Mouse (Mus musculus) forebrain, embryonic 12.5 days (tissue): ENCODE data around the gene Gldc. TPM values are rescaled to one million over a fixed set of nuclear protein-coding genes. Genes with fewer than 3 reads are reported as not detected.

Experiments
- ATAC-seq: fragments of 200-750 bp; cut with Nextera tagmentation; 2 replicates; pipeline ENCODE4 v1.8.0; 2017; ENCODE audit warnings: moderate TSS enrichment; ENCODE audit not compliant: low FRiP score
- H3K27ac ChIP-seq: fragments of 300-500 bp; sonication (generic); 2 replicates; pipeline ENCODE4 v1.5.1; 2016; ENCODE audit warnings: mild to moderate bottlenecking
- H3K27me3 ChIP-seq: fragments of 300-500 bp; sonication (generic); 2 replicates; pipeline ENCODE4 v1.6.1; 2016; ENCODE audit warnings: mild to moderate bottlenecking
- H3K36me3 ChIP-seq: fragments of 300-500 bp; sonication (generic); replicated peaks from 2 replicates; pipeline ENCODE4 v1.6.1; 2016; ENCODE audit warnings: mild to moderate bottlenecking
- H3K4me1 ChIP-seq: fragments of 300-500 bp; sonication (generic); 2 replicates; pipeline ENCODE4 v1.6.1; 2016
- H3K4me2 ChIP-seq: fragments of 300-500 bp; sonication (generic); 2 replicates; pipeline ENCODE4 v1.6.1; 2016; ENCODE audit warnings: mild to moderate bottlenecking, moderate library complexity
- H3K4me3 ChIP-seq: fragments of 300-500 bp; sonication (generic); replicated peaks from 2 replicates; pipeline ENCODE4 v1.5.1; 2016; ENCODE audit warnings: mild to moderate bottlenecking
- H3K9ac ChIP-seq: fragments of 300-500 bp; sonication (generic); 2 replicates; pipeline ENCODE4 v1.6.1; 2016; ENCODE audit warnings: mild to moderate bottlenecking
- H3K9me3 ChIP-seq: fragments of 300-500 bp; sonication (generic); 2 replicates; pipeline ENCODE4 v1.6.1; 2016
- WGBS: fragments of 180-500 bp; shearing (Covaris S2); methylation state at CpG from one replicate; pipeline ENCODE4 v1.1.7; 2016; 5-methylcytosine and 5-hydroxymethylcytosine counted together
- polyA plus RNA-seq: library from polyadenylated mRNA; unstranded; fragments of >200 nt; fragmentation: Nextera tagmentation; extraction: Ambion mirVana; gene quantifications from 2 replicates; pipeline ENCODE4 v1.2.1, GENCODE M21; 2016

The Gldc gene
- polyA plus RNA-seq, 1 experiment from 2014 or later = 44.9 TPM

DNA sequence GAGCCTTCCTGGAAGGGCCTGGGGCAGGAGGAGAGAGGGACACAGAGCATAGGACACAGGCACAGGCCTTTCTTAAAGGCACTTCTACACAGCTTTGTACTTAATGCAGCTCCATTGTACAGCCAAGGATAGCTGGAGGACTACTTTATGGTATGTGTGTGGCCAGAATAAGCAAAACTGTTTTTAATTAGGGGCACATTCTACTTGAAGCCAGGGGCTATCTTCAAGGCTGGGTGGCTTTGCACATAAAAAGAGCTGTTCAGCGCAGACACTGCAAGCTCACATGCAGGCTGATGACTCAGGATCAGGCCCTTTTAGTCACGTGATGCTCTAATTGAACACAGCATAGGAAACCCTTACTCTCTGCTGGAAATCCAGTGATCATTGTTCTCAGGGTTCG, 79.0 kb downstream of the Gldc start:
- peak overlapping the region; percentile 51; the same call in 1 of the 2 replicates for H3K27ac ChIP-seq
- peaks cover 95% of the 10 kb centered on the region for H3K36me3 ChIP-seq
- H3K4me1 ChIP-seq = peaks cover 9% of the 10 kb centered on the region
- no peak overlapping the region for H3K9ac ChIP-seq
- H3K9me3 ChIP-seq = peaks cover 5% of the 10 kb centered on the region; the same call in 1 of the 2 replicates
- no peak overlapping the region for H3K4me2 ChIP-seq
- WGBS = 24% methylated on average over 3 of the region's 3 CpGs
- H3K4me3 ChIP-seq = no peak overlapping the region
- ATAC-seq = peak; percentile 80
- no peaks in the 10 kb centered on the region for H3K27me3 ChIP-seq

DNA sequence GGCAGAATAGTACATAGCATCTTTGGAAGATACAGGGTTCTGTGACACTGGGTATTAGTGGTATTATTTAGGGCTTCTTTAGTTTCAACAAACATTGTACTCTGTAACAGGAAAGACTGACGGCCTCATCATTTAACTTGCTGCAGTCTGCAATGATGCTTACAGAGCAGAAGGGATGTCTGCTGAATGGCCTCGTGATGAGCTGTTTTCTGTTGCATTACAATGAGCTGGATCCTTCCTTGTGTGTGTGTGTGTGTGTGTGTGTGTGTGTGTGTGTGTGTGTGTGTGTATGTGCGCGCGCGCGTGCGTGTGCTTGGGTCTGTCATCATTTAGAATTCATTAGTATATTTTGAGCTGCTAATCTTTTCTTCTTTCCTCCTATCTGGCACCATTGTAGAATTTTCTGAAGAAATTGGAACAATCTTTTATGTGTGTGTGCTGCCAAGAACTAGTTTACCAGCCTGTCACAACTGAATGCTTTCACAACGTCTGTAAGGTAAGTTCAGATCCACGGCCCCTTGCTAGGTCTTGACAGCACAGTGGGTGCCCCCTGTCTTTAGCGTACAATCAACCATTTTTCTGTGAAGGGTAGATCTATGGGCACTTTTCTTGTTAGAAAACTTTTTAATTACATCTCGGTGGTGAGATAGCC, 83.5 kb downstream of the Gldc start:
- no peak for ATAC-seq
- no peak overlapping the region for H3K4me3 ChIP-seq
- no peak overlapping the region for H3K27ac ChIP-seq
- H3K9ac ChIP-seq = no peak overlapping the region
- H3K4me1 ChIP-seq = peaks cover 5% of the 10 kb centered on the region
- H3K4me2 ChIP-seq = no peak overlapping the region
- no peaks in the 10 kb centered on the region for H3K9me3 ChIP-seq
- 91% methylated on average over 12 of the region's 12 CpGs for WGBS
- H3K27me3 ChIP-seq = no peaks in the 10 kb centered on the region
- H3K36me3 ChIP-seq = peaks cover 89% of the 10 kb centered on the region

DNA sequence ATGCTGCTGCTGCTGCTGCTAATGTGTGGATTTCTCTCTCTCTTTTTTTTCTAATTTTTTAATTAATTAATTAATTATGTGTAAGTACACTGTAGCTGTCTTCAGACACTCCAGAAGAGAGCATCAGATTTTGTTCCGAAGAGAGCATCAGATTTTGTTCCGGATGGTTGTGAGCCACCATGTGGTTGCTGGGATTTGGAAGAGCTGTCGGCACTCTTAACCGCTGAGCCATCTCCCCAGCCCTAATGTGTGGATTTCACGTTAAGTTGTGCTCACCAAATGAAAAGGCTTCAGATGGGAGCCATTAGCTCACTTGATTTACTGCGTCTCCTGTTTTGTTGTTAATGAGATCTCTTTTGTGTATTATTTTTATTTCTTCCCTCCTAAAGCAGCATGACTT, 85.1 kb downstream of the Gldc start:
- WGBS = 82% methylated on average over 6 of the region's 6 CpGs
- no peak overlapping the region for H3K4me3 ChIP-seq
- H3K9me3 ChIP-seq = no peaks in the 10 kb centered on the region
- H3K36me3 ChIP-seq = peaks cover 88% of the 10 kb centered on the region
- no peak overlapping the region for H3K9ac ChIP-seq
- H3K27ac ChIP-seq = no peak overlapping the region
- H3K4me1 ChIP-seq = no peaks in the 10 kb centered on the region
- H3K27me3 ChIP-seq = no peaks in the 10 kb centered on the region
- H3K4me2 ChIP-seq = no peak overlapping the region
- no peak for ATAC-seq

DNA sequence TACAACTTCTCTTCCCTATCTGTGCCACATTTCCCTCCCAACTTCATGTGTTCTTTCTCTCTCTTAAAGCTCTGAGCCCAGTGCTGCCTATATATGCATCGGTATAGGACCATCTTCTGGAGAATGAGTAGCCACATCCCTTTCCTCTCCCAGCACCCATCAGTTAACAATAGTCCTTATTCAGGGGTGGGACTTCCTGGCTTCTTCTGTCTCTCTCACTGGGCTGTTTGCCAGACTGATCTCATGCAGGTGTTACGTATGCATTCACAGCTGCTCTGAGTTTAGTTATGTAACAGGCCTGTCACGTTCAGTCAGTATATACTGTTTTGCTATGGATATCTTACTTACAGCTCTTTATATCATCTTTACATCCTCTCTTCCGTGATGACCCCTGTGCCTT, 109.4 kb downstream of the Gldc start:
- Histone ChIP-seq H3K9ac (no peak overlapping the region), H3K4me3 (no peak overlapping the region), H3K27me3 (no peaks in the 10 kb centered on the region), H3K4me1 (no peaks in the 10 kb centered on the region), H3K27ac (no peak overlapping the region), H3K36me3 (no peaks in the 10 kb centered on the region), H3K9me3 (no peaks in the 10 kb centered on the region), H3K4me2 (no peak overlapping the region)
- WGBS = 82% methylated on average over 4 of the region's 4 CpGs
- no peak for ATAC-seq

DNA sequence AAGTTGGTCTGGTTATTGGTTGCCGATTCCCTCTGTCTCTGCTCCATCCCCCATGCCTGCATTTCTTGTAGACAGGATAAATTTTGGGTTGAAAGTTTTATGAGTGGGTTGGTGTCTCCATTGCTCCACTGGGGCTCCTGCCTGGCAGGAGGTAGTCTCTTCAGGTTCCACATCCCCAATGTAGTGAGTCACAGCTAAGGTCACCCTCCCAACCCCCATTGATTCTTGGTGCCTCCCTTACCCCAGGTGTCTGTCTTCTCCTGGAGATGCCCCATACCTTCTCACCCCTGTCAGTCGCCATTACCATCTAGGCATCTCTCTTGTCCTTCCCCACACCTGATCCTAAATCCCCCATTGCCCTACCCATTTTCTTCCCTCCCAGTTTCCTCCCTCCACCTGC, 121.0 kb downstream of the Gldc start:
- WGBS = 82% methylated on average over 2 of the region's 2 CpGs
- H3K4me1 ChIP-seq = peaks cover 3% of the 10 kb centered on the region; the same call in 1 of the 2 replicates
- H3K9me3 ChIP-seq = no peaks in the 10 kb centered on the region
- no peak overlapping the region for H3K4me2 ChIP-seq
- H3K27me3 ChIP-seq = no peaks in the 10 kb centered on the region
- ATAC-seq = no peak
- H3K36me3 ChIP-seq = peaks cover 12% of the 10 kb centered on the region; the same call in 1 of the 2 replicates
- H3K27ac ChIP-seq = no peak overlapping the region
- H3K4me3 ChIP-seq = no peak overlapping the region
- no peak overlapping the region for H3K9ac ChIP-seq

DNA sequence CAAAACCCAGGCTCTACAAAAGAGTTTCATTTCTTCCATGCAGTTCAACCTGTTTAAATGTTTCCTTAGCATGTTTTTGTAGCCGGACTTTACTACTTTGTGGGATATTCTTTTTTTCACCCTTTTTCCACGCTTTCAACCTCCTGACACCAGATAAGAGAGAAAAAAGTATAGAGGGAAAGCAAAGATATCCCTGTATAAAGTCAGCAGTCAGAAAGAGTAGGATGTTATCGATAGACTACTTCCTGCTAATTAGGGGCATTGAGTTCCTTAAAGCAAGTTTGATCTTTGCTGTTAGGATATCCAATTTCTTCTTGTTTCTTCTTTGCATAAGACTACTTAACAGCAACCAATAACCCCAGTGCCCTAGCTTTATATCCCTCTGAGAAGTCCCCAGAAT, 123.8 kb downstream of the Gldc start:
- Histone ChIP-seq H3K4me2 (no peak overlapping the region), H3K4me1 (peaks cover 3% of the 10 kb centered on the region; the same call in 1 of the 2 replicates), H3K9ac (no peak overlapping the region), H3K27me3 (no peaks in the 10 kb centered on the region), H3K36me3 (peaks cover 27% of the 10 kb centered on the region), H3K9me3 (no peaks in the 10 kb centered on the region), H3K27ac (no peak overlapping the region), H3K4me3 (no peak overlapping the region)
- WGBS = 93% methylated on average over 3 of the region's 3 CpGs
- no peak for ATAC-seq

DNA sequence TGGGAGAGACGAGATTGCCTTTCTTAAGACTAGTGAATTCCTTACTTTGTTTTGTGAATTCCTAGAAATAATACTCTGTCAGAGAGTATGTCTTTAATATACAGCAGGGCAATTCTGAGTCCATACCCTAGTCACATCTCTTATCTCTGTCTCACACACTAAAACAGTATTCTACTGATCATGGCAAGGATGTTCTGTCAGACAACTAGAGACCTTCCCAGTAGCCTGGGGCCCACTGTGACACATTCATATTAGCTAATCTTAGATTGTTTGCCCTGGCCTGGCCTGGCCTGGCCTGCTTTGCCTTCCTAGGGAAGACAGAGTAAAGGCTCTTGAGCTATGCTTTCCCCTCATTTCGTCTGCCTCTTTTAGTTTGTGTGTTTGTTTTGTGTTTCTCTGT, 124.6 kb downstream of the Gldc start:
- no peak for ATAC-seq
- no peaks in the 10 kb centered on the region for H3K9me3 ChIP-seq
- no peak overlapping the region for H3K27ac ChIP-seq
- no peak overlapping the region for H3K4me2 ChIP-seq
- no peak overlapping the region for H3K4me3 ChIP-seq
- H3K9ac ChIP-seq = no peak overlapping the region
- 78% methylated on average over 2 of the region's 2 CpGs for WGBS
- H3K4me1 ChIP-seq = peaks cover 3% of the 10 kb centered on the region; the same call in 1 of the 2 replicates
- peaks cover 30% of the 10 kb centered on the region for H3K36me3 ChIP-seq
- no peaks in the 10 kb centered on the region for H3K27me3 ChIP-seq

Other genes with a start within 250 kb of the Gldc start
- not detected in 2 replicates for gene Trpd52l3, start 171.6 kb downstream of the Gldc start, polyA plus RNA-seq
- 88.3 and 94.6 TPM in 2 replicates for gene Uhrf2, start 144.9 kb downstream of the Gldc start, polyA plus RNA-seq
- not detected in 2 replicates for gene Mbl2, start 57.5 kb upstream of the Gldc start, polyA plus RNA-seq